Mouse (Mus musculus): ENCODE results near the gene Kdsr.
"Not testable (repeated sequence)": the region's sequence is repeated elsewhere in the genome, so short reads cannot be mapped to it uniquely, and the experiment has no call there.

The Kdsr gene

DNA sequence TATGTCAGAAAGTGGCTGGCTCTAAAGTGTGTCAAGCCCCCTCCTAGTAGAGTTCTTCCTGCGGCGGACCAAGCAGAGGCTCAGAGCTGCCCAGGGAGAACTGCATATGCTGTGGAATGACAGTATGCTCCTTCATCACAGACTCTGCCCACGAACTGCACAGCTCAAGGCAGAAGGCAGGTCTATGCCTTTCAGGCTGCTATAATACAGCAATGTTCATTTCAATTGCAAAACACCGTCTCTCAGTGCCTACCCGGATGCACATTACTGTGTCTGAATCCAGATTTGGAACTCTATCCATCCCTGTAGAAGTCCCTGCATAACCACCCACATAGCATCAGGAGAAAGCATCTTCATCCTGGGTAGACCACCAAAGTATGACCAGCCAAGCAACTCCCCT lies 19.7 kb downstream of the Kdsr start:
- no peak for DNase-seq (ENCODE audit: low spot score in 2 of 2)

DNA sequence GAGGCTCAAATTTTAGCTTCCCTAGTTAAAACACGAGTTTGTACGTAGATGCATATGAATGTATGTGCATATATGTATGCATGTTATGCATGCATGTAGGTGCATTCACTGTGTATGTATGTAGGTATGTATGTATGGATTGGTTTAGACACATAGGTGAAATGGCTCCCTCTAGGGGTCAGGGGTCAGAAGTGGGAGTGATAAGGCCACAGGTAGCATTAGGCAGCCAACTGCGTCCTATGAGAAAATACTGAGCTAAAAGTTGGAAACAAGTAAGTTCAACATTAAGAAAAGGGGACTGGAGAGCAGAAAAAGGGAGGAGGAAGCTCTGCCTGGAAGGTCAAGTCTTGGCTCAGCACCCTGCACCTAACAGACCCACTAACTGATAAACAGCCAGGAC lies 21.4 kb downstream of the Kdsr start:
- peak; percentile 19 to 77 for DNase-seq (ENCODE audit: low spot score in 2 of 2)

DNA sequence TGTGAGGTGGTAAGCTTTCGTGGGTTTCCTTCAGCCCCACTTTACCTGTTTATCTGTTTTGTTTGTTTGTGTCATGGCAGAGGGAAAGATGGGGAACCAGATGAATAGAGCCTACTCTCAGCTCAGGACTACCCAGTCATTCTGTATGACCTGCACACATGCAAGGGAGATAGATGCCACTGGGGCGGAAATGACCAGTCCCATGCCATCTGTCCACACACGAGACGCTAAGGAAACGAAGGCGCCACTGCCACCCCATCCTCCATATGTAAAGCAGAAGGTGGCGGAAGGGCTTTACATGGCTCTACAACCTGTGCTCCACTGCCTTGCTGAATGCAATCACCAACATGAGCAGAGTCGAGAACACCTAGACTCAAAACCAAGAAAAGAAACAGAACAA lies 23.3 kb downstream of the Kdsr start:
- DNase-seq (ENCODE audit: low spot score in 2 of 2), result no peak

DNA sequence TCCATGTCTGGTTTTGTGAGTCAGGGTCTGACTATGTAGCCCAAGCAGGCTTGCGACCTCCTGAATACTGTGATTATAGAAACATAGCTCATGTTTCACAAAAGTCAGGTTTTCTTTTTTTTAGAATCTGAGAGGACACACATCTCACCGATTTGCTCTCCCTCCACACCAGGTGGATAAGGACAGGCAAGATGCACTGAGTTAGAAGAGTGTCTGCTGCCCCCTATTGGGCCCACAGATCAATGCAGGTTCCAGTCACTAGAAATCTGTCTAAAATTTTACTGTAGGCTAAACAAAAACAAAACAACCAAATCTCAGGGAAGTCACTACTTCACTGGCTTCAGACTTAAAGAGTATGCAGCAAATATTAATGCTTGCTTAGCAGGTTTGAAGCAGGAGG lies 23.9 kb downstream of the Kdsr start:
- DNase-seq (ENCODE audit: low spot score in 2 of 2), result peak in 1 of 2 experiments; percentile 52

DNA sequence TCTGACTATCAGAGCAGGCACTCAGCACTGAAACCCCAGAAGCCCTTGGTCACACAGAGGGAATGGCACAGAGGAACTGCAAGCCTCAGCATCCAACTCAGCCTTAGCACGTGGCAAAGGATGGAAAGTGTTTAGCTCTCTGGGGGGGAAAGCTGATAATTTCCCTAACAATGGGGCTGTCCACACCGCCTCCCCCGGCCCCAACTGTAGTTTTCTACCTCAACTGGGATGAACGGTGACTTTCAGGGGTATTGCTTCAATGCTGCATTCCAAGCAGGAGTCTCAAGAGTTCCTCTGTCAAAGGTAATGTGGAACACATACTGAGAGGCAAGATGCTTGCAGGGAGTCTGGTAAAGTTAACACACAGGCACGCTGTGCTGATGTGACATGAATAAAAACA lies 37.5 kb downstream of the Kdsr start:
- DNase-seq (ENCODE audit: low spot score in 2 of 2), result no peak

DNA sequence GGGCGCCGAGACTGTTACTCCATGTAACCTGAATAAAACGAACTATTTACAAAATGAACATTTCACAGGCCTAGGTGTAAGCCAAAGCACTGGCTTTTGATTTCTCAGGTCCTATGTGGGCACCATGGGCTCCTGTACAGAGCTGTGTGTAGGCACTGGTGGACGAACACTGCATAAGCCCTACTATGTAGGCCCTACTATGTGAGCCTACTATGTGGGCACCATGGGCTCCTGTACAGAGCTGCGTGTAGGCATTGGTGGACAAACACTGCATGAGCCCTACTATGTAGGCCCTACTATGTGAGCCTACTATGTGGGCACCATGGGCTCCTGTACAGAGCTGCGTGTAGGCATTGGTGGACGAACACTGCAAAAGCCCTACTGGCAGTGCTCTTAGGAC lies 41.8 kb downstream of the Kdsr start:
- not testable (repeated sequence) for DNase-seq (ENCODE audit: low spot score in 2 of 2)

DNA sequence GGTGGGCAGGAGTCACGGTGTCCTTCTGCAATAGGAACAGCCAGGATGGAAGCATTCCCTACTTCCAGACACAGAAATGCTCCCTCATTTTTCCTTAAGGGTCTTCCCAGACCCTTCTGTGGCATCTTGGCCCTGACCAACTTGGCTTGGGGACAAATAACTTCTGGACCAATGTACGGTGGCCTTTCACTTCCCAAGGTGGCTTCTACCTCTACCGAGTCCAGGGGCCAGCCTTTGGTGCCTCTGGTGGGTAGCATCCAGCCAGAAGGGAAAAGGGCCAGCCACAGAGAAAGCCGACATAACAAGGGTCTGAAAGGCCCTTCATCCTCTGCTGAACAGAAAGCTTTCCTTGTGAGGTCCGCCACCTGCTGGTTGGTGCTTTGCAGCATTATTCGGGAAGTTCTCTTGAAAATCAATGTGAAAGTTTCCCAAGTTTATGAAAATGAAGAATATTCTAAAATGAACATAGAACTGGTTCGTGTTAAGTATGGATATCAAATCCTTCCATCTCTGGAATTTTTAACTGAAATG lies 42.4 kb downstream of the Kdsr start:
- DNase-seq (ENCODE audit: low spot score in 2 of 2), result peak; percentile 49 to 73

DNA sequence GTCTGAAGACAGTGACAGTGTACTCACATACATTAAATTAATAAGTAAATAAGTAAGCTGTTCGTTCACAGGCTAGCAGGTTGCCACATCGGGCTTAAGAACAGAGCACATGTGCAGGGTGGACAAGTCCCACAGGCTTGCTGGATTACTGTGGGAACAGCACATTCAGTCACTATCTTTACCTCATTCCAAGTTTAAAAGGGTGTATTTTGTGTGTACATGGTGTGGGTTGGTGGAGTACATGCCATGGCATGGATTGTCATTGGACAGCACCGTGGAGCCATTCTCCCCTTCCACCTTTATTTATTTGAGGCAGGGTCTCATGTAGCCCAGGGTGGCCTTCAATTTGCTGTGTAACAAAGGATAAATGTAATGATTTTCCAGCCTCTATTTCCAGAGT lies 43.4 kb downstream of the Kdsr start:
- no peak for DNase-seq (ENCODE audit: low spot score in 2 of 2)

DNA sequence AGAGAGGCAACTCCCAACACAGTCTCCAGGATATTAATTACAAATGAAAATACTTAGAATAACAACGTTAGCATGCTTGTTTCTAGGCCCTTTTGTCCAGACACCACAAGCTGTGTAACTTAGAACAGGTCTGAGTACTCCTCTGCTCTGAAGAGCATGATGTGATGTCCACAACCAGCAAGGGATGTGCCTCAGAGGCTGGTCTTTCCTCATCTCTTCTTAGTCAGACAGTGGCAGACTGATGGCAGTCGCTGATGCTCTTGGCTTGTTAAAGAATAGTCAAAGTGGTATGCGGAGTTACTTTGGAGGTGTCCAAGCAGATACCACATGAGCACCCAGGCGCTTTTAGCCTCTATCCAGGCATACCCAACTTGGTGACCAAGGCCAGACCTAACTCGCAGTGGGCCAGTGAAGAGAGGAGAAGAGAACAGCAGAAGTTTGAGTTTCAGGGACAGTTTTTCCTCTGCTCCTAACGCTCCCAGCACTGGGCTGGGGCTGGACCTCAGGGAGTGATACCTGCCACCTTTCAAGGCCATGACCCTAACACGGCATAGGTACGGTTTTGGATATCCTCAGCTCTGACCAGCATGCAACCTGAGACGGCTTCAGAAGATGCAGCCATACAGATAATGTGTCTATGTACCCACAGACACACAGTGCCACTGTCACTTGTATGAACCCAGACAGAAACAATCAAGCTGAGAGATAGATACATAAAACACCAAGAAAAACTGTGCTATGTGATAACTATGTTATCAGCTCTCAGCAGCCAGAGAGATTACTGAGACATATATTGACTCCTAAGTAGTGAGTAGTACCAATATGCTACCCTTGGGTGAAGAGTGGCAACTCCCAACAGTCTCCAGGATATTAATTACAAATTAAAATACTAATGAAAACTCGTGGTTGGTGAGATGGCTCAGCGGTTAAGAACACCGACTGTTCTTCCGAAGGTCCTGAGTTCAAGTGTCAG lies 44.1 kb downstream of the Kdsr start:
- DNase-seq (ENCODE audit: low spot score in 2 of 2), result no peak

DNA sequence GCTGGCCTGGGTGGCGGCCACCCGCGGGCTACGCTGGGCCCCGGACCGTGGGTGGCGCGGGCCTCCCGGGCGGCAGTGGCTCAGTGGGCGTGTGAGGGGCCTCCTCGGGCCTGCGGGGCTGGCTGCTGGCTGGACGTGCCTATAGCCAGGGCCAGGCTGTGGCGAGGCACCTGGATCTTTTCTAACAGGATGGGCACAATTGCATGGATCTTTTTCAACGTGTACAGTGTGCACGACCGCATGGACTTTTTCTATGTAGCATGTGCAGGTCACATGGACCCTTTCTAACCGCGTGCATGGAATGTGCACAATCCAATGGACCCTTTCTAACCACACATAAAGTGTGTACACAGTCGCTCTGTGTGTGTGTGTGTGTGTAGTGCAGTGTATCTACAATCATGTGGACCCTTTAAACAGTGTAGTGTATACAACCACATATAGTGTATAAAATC lies 45.0 kb downstream of the Kdsr start:
- DNase-seq (ENCODE audit: low spot score in 2 of 2), result no peak

DNA sequence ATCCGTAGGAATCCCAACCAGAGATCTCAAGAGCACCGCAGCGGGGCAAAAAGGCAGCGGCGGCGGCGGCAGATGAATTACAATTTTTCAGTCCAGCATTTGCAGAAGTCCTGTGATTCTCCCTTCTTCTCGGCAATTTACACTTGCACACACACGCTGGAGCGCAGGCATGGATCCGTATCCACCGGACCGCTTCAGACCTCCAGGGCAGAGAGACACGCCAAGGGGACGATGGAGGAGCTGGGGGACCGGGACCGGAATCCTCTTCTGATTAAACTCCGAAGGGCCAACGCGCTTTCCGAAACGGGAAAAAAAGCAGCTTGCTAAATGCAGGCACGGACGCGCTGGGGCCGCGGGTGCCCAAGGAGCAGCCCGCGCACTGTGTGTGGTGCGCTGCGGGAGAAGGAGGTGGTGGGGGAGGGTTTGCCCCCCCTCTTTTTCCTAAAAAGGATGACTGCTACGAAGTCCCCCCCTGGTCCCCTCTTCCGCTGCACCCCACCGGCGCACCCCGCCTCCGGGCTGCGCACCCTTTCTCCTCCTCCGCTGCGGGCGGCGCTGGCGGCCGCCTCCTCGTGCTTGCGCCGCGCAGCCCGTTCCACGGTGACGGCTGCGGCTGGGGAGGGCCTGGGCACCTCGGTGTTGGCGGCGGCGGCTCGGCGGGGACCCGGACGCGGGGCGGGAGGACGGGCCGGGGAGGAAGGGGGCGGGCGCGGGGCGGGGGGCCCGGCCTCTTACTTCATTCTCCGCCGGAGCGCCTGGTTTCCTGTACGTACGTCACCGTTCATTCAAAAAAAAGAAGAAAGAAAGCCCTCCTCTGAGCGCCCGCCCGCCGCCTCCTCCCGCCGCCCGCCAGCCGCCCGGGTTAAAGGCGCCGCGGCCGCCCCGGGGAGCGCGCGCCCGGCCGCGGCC lies 45.7 kb downstream of the Kdsr start, which contains the start of gene Bcl2:
Gene Bcl2, minus strand, starts transcription at position 654 of the 909 bp plus-strand sequence.
- peak; percentile 76 to 82 for DNase-seq (ENCODE audit: low spot score in 2 of 2)

DNA sequence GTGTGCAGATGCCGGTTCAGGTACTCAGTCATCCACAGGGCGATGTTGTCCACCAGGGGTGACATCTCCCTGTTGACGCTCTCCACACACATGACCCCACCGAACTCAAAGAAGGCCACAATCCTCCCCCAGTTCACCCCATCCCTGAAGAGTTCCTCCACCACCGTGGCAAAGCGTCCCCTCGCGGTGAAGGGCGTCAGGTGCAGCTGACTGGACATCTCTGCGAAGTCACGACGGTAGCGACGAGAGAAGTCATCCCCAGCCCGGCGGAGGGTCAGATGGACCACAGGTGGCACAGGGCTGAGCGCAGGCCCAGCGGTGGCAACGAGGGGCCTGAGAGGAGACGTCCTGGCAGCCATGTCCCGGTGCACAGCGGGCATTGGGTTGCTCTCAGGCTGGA lies 47.2 kb downstream of the Kdsr start:
- DNase-seq (ENCODE audit: low spot score in 2 of 2), result peak; percentile 44 to 52

DNA sequence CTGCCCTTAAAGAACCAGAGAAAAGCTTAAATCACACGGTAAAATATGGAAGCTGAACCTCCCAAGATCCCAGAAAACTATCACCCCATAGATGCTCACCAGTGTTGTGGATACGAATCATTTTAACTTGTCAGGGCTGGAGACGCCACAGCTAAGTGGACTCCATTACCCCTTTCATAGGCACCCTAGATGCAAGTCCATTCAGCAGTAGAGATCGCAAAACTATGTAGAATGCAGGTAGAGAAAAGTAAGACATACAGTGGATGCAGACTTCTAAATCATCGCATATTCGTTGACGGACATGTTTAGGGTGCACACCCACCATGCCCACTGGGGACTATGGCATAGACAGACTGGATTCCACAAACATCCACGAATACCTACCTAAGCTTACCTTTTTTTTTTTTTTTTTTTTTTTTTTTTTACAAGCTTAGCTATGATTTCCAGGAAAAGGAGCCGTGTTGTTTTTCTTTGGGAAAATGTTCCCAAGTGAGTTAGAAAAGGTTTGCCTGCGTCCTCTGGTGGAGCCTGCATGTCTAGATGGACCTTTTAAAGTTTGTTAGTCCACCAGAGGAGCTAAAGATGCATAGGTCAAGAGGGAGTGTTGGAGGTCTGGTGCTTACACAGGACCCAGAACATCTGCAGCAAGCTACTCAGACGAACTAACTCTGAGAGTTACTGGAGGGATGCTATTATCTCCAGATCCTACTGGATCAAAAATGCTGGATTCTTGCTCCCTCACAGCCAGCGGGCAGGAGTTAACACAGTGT lies 48.0 kb downstream of the Kdsr start:
- no peak for DNase-seq (ENCODE audit: low spot score in 2 of 2)

DNA sequence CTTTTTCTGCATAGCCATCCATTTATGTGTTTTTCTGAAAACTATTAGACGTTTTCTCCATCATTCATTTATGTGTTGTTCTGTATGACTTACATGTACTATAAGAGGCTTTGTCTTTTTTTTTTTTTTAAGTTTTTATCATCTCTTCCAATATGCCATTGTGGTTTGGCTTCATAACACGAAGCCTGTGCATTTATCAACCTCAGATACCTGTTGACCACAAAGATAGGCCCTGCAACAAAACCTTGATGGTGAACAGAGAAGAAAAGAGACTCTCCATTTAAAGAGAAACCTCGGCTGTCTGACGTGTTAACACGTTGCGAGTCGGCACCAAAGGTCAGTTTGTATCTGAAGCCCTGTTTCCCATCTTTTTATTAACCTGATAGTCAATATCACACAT lies 49.3 kb downstream of the Kdsr start:
- no peak for DNase-seq (ENCODE audit: low spot score in 2 of 2)

DNA sequence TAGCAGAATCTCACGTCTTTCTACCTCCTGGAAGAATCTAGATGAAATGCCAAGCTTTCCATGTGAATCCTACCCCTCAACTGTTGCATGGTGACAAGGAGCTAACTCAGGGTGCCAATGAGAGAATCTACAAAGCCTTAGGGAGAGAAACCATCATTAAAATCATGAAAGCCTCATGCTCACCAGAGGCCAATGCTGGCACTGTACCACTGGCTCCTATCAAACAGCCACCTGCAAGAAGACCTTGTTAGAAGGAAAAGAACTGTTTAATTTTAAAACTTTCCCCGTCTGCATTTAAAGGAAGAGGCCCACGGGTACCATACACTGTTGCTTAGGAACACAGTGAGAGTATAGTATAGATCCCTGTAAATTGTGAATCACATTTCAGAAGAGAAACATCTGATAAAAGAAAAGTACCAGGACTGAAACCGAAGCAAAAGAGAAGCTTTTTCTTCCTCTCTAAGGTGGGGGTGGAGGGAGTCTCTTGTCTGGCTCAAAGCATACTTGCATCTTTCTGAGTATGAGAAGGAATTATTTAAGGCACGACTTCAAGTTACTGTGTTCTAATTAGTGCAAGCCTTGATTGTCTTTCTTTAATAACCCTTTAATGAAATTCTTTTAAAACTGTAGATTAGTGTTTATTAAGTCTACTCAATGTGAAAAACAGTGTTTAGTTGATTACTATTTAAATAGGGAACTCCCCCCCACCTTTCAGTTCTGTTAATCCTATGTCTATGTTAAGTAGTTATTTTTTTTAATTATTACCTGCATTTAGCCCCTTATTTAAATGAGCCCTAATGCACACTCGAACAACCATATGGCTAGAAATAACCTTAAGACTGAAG lies 52.3 kb downstream of the Kdsr start:
- DNase-seq (ENCODE audit: low spot score in 2 of 2), result no peak

DNA sequence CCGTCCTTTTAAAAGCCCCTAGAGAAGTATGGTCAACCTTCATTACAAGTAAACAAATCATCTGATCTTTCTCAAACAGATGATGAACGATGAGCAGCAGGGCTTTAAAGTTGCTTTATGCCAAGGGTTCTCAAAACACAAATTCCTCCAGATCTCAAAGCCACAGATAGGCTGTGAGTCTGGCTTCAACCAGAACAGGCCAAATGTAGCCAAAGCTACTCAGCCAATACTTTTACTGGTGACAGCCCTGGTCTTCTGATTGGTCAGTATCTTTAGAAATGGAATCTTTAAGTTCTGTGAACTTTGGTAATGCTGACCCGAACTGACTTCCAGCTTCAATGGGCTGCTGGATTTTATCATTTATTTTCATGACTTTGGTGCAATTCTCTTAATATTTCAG lies 56.3 kb downstream of the Kdsr start:
- no peak for DNase-seq (ENCODE audit: low spot score in 2 of 2)

DNA sequence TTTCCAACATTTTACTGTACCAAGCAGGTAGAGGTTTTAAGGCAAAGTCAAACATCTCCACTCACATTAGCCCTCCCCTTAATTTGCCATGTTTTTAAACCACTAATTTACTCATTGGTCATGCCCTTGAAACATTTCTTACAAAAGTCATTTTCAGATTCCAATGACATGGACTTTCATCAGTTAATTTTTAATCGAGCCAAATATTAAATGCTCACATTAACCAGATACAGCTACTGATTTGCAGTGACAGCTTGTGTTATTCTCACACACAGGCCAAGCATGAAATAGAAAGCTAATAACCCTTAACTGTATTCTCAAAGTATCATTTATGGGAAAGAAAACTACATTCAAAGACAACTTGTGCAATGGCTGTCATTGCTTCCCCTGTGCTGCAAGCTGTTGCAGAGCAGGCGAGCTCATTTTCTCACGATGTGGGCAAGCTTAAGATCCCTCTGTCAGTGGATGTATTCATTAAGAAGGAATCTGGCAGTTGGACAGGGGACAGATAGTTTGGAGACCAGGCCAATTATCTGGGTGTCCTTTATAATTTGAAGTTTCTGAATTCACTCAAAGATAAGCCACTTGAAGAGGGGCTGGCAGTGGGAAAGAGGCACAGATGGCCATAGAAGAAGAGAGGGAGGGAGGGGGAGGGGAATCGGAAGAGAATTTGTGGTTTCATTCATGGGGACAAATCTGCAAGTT lies 56.9 kb downstream of the Kdsr start:
- no peak for DNase-seq (ENCODE audit: low spot score in 2 of 2)

DNA sequence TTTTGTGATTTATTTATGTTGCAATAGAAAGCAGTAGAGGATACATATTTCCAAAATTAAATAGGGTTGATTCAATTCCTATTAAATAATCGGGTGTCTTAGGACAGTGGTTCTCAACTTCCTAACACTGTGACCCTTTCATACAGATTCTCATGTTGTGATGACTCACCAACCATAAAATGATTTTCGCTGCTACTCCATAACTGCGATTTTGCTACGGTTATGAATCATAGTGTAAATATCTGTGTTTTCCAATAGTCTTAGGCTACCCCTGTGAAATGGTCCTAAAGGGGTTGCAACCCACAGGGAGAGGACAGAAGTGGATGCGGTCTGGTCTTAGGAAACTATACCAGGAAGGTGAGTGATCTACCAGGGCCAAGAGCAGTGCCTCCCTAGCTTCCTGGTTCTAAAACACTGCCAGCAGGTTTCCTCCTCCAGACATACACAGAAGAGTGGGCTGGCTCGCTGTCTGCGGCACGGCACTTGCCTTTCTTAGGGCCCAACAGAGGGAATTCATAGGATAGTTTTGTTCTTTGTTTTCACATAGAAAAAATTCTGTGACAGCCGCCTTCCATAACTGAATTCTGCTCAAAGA lies 58.9 kb downstream of the Kdsr start:
- no peak for DNase-seq (ENCODE audit: low spot score in 2 of 2)

DNA sequence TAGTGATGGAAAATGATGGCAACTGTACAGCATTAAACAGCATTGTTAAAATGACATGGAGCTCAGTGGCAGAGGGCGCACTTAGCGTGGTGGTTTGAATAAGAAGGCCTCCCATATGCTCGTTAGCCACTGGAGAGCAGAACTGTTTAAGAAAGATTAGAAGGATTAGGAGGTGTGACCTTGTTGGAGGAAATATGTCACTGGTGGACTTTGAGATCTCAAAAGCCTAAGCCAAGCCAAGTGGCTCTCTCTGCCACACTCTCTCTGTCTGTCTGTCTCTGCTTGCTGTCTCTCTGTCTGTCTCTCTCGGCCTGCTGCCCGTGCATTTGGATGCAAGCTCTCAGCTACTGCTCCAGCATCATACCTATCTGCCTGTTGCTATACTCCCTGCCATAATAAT lies 63.1 kb downstream of the Kdsr start:
- no peak for DNase-seq (ENCODE audit: low spot score in 2 of 2)
